Comparison of ENCODE assay signal across 9 mouse cellular contexts in the genomic region with DNA sequence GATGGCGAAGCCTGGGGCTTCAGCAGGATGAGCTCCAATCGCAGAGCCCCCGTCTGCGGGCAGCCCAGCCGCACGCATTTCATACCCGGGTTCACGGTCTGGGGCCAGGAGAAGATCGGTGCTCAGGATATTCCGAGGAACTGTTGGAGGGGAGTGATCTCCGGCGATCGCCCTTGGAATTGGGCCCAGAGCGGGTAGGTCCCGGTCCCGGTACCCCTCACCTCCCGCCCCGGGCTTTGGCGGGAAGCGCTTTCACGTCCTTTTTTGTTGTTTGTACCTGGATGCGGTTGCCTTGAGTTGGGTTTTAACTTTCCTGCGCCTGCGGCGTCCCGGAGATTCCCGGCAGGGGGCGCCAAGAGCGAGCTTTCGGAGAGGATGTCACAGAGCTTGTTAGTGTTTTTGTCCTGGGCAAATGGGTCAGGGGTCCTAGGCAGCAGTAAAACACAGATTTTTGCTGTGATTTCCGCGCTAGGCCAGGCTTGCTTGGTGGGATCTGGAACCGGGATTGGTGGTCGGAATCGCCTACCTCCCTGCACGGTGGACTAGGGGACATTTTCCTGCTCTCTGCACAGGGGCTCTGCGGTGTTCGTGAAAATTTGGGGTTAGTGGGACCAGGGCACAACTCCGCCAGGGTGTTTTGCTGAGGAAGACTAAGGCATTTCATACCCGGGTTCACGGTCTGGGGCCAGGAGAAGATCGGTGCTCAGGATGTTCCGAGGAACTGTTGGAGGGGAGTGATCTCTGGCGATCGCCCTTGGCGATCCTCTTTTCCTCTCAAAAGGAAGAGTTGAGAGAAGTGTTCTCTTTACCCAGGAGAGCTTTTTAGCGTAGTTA. TPM values are rescaled to one million over a fixed set of nuclear protein-coding genes. Genes with fewer than 3 reads are reported as not detected.
A peak's percentile ranks its signal among the peaks of the same experiment; 100 is the strongest.
DNase-seq lines count a peak whose midpoint lies in the region; ATAC-seq lines count a peak whose summit lies in the region.
"Had no signal": no experiment of that assay in that cellular context is flagged by ENCODE, and none has a peak within 500 bp of the region (broad histone marks: within the 10 kb centered on the region; RNA-seq: fewer than 3 reads in every experiment).

No protein-coding gene starts in this region.

- H3K9me3 ChIP-seq in hindbrain, embryonic 16.5 days (ENCODE audit: control insufficient read depth, low read length), result no peaks in the 10 kb centered on the region

- no peaks in the 10 kb centered on the region for H3K36me3 ChIP-seq in hindbrain, embryonic 16.5 days (ENCODE audit: control insufficient read depth, insufficient read depth, low read length)

- H3K27me3 ChIP-seq in hindbrain, embryonic 16.5 days (replicated peaks; ENCODE audit: control insufficient read depth, insufficient read depth, low read length), result no peaks in the 10 kb centered on the region

- peak overlapping the region; percentile 66 for H3K4me3 ChIP-seq in hindbrain, embryonic 16.5 days (ENCODE audit: low read length)

- peak overlapping the region; percentile 98 for H3K4me2 ChIP-seq in hindbrain, embryonic 16.5 days (ENCODE audit: low read length)

- H3K4me1 ChIP-seq in hindbrain, embryonic 16.5 days (ENCODE audit: control insufficient read depth, insufficient read depth, low read depth, low read length), result peaks cover 14% of the 10 kb centered on the region

- H3K27ac ChIP-seq in hindbrain, embryonic 16.5 days (ENCODE audit: low read depth, low read length), result 0 out of 2 replicates have a peak overlapping the region, but pooled peaks have one; percentile 34
- H3K27ac ChIP-seq: macrophage had no signal

- DNase-seq in adipocyte (ENCODE audit: low spot score), result peak; percentile 89
- DNase-seq in cerebellum, postnatal 4 days (ENCODE audit: low spot score in 2 of 2), result peak; percentile 89 to 94
- peak; percentile 67 to 72 for DNase-seq in gastrocnemius, adult 8-10 months (ENCODE audit: low spot score in 2 of 2)
- DNase-seq in layer of hippocampus, postnatal 36 days, result peak; percentile 88 to 91
- peak; percentile 90 for DNase-seq in lung, postnatal 10 days
- peak; percentile 68 for DNase-seq in retina, postnatal 7 days (ENCODE audit: low read depth, low spot score)
- DNase-seq in urinary bladder, postnatal 36 days (ENCODE audit: low spot score in 2 of 2), result peak; percentile 86 to 88

- ATAC-seq in hindbrain, embryonic 16.5 days, result peak; percentile 63

- 1% methylated on average over 47 of the region's 47 CpGs for WGBS in hindbrain, embryonic 16.5 days

- peak overlapping the region; percentile 65 for H3K9ac ChIP-seq in hindbrain, embryonic 16.5 days (ENCODE audit: low read depth, low read length)

RNA-seq across cellular contexts. Expression of a gene that starts 1.4 kb away (rescaled TPM):
- 1 to 10 TPM; 1.2 to 2.3 (median 1.9) TPM for total RNA-seq in gastrocnemius, adult 8-10 months (2022)
- polyA plus RNA-seq in hindbrain, embryonic 16.5 days (2015; fragmentation: Nextera tagmentation; extraction: Ambion mirVana), result 10.1 and 11.6 TPM in 2 replicates
- 10 to 100 TPM; 84.9 to 94.2 TPM for total RNA-seq in layer of hippocampus, postnatal 36 days (2021)
- polyA plus RNA-seq: macrophage had no signal

Comparison
In these comparisons a context has a peak if more than half of its experiments do, and no peak if none do; other contexts are left out.
1. Peak in every context shown above with its lines: DNase-seq, ATAC-seq, H3K4me3 ChIP-seq and H3K27ac ChIP-seq.
2. RNA of a gene that starts 1.4 kb away (total RNA-seq): 84.9 to 94.2 TPM in layer of hippocampus, postnatal 36 days; 1.2 to 2.3 TPM in gastrocnemius, adult 8-10 months; every median in the first group is over 10 times any median in the second.